Mouse (Mus musculus) embryo, embryonic 11 days (tissue): Measurements from ENCODE around the gene Coq7.

ENCODE experiments used
- DNase-seq: peaks from one replicate; pipeline ENCODE4 v3.0.0-alpha.2; 2015

The Coq7 gene

DNA sequence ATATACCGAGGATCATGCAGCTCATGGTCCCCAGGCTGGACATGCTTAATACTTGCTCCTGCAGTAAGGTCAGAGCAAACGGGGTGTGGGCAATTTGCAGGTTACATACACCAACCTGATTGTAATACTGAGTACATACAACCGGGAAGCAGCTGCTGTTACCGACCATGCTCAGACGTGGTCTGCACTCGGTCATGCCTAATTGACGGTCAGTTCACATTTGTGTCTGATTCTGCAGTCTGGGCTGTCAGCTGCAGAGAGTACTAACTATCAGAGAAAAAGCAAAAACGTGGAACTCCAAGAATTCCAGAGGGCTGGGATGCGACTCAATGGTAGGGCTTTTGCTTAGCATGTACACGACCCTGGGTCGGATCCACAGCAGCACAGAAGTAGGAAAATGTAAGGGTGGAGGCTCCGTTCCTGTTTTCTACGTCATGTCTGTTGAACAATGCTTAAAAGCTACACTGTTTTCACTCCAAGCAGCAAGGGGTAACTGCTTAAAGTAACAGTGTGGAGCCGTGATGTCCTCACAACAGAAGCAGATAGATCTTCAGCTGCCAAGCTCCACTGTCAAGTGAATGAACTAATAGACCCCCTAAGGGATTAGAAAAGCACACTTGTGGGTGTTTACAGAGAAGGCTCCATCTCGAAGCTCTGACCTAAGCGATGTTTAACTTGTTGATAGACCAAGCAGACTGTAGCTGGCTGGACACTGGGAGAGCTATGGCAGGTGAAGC, 71.6 kb downstream of the Coq7 start:
- no peak for DNase-seq
